Mouse (Mus musculus): ENCODE data around the gene Terb1.
A peak's percentile ranks its signal among the peaks of the same experiment; 100 is the strongest.

GRCm38 (mm10) chr8:104436038-104436437 is 73.7 kb downstream of the Terb1 start:
- TF ChIP-seq CTCF (IDR thresholded peaks at IDR 0.05; ENCODE audit: extremely low read depth, insufficient read depth, low read length) (no peak), POLR2A (IDR thresholded peaks at IDR 0.05; ENCODE audit: extremely low read depth, insufficient read depth, low read length) (0 out of 2 replicates have a peak, but pooled peaks have one; percentile 41)

All from cortical plate, adult 2 months (tissue).